Mouse (Mus musculus) olfactory bulb, adult 2 months (tissue): ENCODE data around the gene Psmd9.

Experiments
- CTCF ChIP-seq: fragments of 200-500 bp; IDR thresholded peaks from 2 replicates; pipeline ENCODE4 v1.5.1; 2012; ENCODE audit warnings: low read depth, mild to moderate bottlenecking, low read length, moderate library complexity; ENCODE audit not compliant: insufficient read depth
- POLR2A ChIP-seq: fragments of 200-500 bp; IDR thresholded peaks from 2 replicates; pipeline ENCODE4 v1.6.1; 2012; ENCODE audit warnings: mild to moderate bottlenecking, low read depth, low read length, moderate library complexity; ENCODE audit not compliant: insufficient read depth

DNA sequence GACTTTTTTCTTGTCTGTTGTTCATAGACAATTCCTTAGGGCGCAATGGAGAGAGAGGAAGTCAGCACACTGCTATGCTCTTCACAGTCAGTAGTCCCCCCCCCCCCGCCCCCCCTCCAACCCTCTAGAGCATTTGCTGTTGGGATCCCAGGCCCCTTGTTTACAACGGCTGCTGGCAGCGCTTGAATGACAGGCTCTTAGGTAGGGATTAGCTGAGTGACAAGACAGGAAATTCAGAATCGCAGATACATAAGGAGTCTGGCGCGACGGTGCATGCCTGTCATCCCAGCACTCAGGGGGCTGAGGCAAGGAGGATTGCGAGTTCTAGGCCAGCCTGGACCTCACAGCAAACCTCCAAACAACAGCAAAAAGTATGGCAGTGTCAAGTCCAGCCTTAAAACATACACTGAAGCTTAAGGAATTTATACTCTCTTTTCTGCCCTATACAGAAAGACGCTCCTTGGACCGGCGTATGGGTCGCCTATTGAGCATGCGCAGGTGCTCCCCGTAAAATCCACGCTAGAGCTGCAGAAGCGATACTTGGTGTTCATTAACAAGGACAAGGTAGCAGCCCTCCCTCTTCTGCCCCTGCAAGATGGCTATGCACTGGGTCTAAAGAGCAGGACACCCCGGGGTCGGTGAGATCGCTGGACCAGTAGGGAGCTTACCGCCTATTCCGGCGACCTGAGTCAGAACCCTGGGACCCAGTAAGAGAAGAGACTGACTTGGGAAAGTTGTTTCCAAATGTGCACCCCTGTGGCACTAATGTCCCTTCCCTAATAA lies 128.0 kb downstream of the Psmd9 start:
- no peak for TF ChIP-seq CTCF
- no peak for TF ChIP-seq POLR2A
